ENCODE assay signal across 12 mouse cellular contexts in the genomic region with DNA sequence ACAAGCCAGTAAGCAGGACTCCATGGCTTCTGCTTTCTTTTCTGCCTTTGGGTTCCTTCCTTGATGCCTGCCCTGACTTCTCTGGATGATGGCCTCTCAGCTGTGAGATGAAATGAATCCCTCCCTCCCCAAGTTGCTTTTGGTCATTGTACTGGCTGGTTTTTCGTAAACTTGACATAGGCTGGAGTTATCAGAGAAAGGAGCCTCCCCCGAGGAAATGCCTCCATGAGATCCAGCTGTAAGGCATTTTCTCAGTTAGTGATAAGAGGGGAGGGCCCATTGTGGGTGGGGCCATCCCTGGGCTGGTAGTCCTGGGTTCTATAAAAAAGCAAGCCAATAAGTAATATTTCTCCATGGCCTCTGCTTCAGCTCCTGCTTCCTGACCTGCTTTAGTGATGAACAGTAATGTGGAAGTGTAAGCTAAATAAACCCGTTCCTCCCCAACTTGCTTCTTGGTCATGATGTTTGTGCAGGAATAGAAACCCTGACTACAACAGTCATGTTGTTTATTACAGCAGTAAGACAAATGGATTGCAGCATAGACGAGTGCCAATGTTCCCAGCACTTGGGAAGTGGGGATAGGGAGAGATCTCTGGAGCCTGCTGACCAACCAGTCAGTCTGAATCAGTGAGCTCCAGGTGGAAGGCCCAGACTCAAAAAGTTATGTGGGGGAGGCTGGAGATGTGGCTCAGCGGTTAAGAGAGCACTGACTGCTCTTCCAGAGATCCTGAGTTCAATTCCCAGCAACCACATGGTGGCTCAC. TPM values are rescaled to one million over a fixed set of nuclear protein-coding genes. Genes with fewer than 3 reads are reported as not detected.
DNase-seq lines count a peak whose midpoint lies in the region; ATAC-seq and TF ChIP-seq lines count a peak whose summit lies in the region.
"Had no signal": no experiment of that assay in that cellular context is flagged by ENCODE, and none has a peak within 500 bp of the region (broad histone marks: within the 10 kb centered on the region; RNA-seq: fewer than 3 reads in every experiment).

No protein-coding gene starts in this region.

- H3K36me3 ChIP-seq in kidney, embryonic 16.5 days (ENCODE audit: insufficient read depth, low read length) = no peaks in the 10 kb centered on the region
- H3K36me3 ChIP-seq in liver, embryonic 12.5 days = no peaks in the 10 kb centered on the region
- H3K36me3 ChIP-seq: forebrain, embryonic 15.5 days; limb, embryonic 15.5 days had no signal

- no peak overlapping the region for H3K4me2 ChIP-seq in kidney, embryonic 16.5 days (replicated peaks; ENCODE audit: low read depth, low read length)
- H3K4me2 ChIP-seq in liver, embryonic 12.5 days = peak overlapping the region; percentile 71
- H3K4me2 ChIP-seq: forebrain, embryonic 15.5 days; limb, embryonic 15.5 days had no signal

- no peak overlapping the region for H3K4me3 ChIP-seq in gastrocnemius, adult 2 months
- no peak overlapping the region for H3K4me3 ChIP-seq in kidney, embryonic 16.5 days (ENCODE audit: low read length)
- peak overlapping the region; percentile 30 for H3K4me3 ChIP-seq in liver, embryonic 12.5 days
- H3K4me3 ChIP-seq: forebrain, embryonic 15.5 days; limb, embryonic 15.5 days had no signal

- no peak overlapping the region for H3K27ac ChIP-seq in gastrocnemius, adult 2 months
- H3K27ac ChIP-seq in kidney, embryonic 16.5 days (ENCODE audit: low read length) = peak overlapping the region; percentile 52; the same call in 1 of the 2 replicates
- peak overlapping the region; percentile 94 for H3K27ac ChIP-seq in liver, embryonic 12.5 days
- H3K27ac ChIP-seq: limb, embryonic 15.5 days had no signal

- WGBS in kidney, embryonic 16.5 days = 35% methylated on average over 5 of the region's 5 CpGs
- 40% methylated on average over 5 of the region's 5 CpGs for WGBS in liver, embryonic 12.5 days (ENCODE audit: insufficient replicate concordance)

- peak; percentile 8 for DNase-seq in gastrocnemius, adult 2 months
- DNase-seq in gastrocnemius, adult 18-20 months (ENCODE audit: low spot score) = no peak
- no peak for DNase-seq in kidney, postnatal 36 days
- peak; percentile 55 for DNase-seq in NIH3T3 (ENCODE audit: low read depth)
- DNase-seq in cerebellum, adult 9-10 months = no peak
- no peak for DNase-seq in left cerebral cortex, adult 9 months (ENCODE audit: low spot score in 2 of 2)

- peaks cover 65% of the 10 kb centered on the region for H3K4me1 ChIP-seq in kidney, embryonic 16.5 days (ENCODE audit: insufficient read depth, low read length)
- H3K4me1 ChIP-seq in liver, embryonic 12.5 days = peaks cover 79% of the 10 kb centered on the region

- ATAC-seq in kidney, embryonic 16.5 days (ENCODE audit: low FRiP score, low TSS enrichment) = no peak
- ATAC-seq in liver, embryonic 12.5 days = peak; percentile 31; the same call in 1 of the 2 replicates
- ATAC-seq: forebrain, embryonic 15.5 days had no signal

- no peak for TF ChIP-seq CTCF in gastrocnemius, adult 2 months (IDR thresholded peaks at IDR 0.05)

- no peaks in the 10 kb centered on the region for H3K9me3 ChIP-seq in kidney, embryonic 16.5 days (ENCODE audit: low read length)
- H3K9me3 ChIP-seq in liver, embryonic 12.5 days (replicated peaks) = no peaks in the 10 kb centered on the region
- H3K9me3 ChIP-seq: forebrain, embryonic 15.5 days; limb, embryonic 15.5 days had no signal

- intact Hi-C loops in gastrocnemius, adult 2 months (cut with DNase I) = no loop called here

- H3K9ac ChIP-seq in kidney, embryonic 16.5 days (replicated peaks; ENCODE audit: low read length) = no peak overlapping the region
- H3K9ac ChIP-seq in liver, embryonic 12.5 days = peak overlapping the region; percentile 72
- H3K9ac ChIP-seq: forebrain, embryonic 15.5 days; limb, embryonic 15.5 days had no signal

- H3K27me3 ChIP-seq in kidney, embryonic 16.5 days (ENCODE audit: insufficient read depth, low read length) = no peaks in the 10 kb centered on the region
- H3K27me3 ChIP-seq in liver, embryonic 12.5 days (replicated peaks) = peaks cover 20% of the 10 kb centered on the region
- H3K27me3 ChIP-seq: forebrain, embryonic 15.5 days; limb, embryonic 15.5 days had no signal

RNA-seq across cellular contexts. Expression of gene Fscn2, which starts 5.9 kb away (rescaled TPM):
- total RNA-seq in gastrocnemius, adult 2 months (2021) = under 1 TPM in 1 of 2 experiments, not detected in 1; 0.87 TPM
- total RNA-seq in gastrocnemius, adult 18-20 months (2021) = under 1 TPM; 0.39 to 0.52 TPM
- polyA plus RNA-seq in kidney, embryonic 16.5 days (2015; fragmentation: Nextera tagmentation; extraction: Ambion mirVana) = 0.72 and 0.82 TPM in 2 replicates
- polyA plus RNA-seq in liver, embryonic 12.5 days (2016; fragmentation: Nextera tagmentation; extraction: Ambion mirVana) = 0.16 and 0.18 TPM in 2 replicates
- total RNA-seq: layer of hippocampus, postnatal 10 days; monocyte, adult 5-6 weeks had no signal

RNA-seq across cellular contexts. Expression of gene Actg1, which starts 7.1 kb away (rescaled TPM):
- total RNA-seq in gastrocnemius, adult 2 months (2021) = 100 to 1,000 TPM; 201 to 262 TPM
- total RNA-seq in gastrocnemius, adult 18-20 months (2021) = 100 to 1,000 TPM; 158 to 253 TPM
- 2,803 and 2,860 TPM in 2 replicates for polyA plus RNA-seq in kidney, embryonic 16.5 days (2015; fragmentation: Nextera tagmentation; extraction: Ambion mirVana)
- 952 and 1,008 TPM in 2 replicates for polyA plus RNA-seq in liver, embryonic 12.5 days (2016; fragmentation: Nextera tagmentation; extraction: Ambion mirVana)

RNA-seq across cellular contexts. Expression of gene Faap100, which starts 23.1 kb away (rescaled TPM):
- total RNA-seq in gastrocnemius, adult 2 months (2021) = 10 to 100 TPM; 18.5 to 18.8 TPM
- total RNA-seq in gastrocnemius, adult 18-20 months (2021) = 10 to 100 TPM in 1 of 2 experiments, 1 to 10 TPM in 1; 8.3 to 19.3 TPM
- 42.3 and 44.8 TPM in 2 replicates for polyA plus RNA-seq in kidney, embryonic 16.5 days (2015; fragmentation: Nextera tagmentation; extraction: Ambion mirVana)
- 12.8 and 13.1 TPM in 2 replicates for polyA plus RNA-seq in liver, embryonic 12.5 days (2016; fragmentation: Nextera tagmentation; extraction: Ambion mirVana)

Comparison
In these comparisons a context has a peak if more than half of its experiments do, and no peak if none do; other contexts are left out.
1. DNase-seq: peak in gastrocnemius, adult 2 months (single experiment) and NIH3T3 (single experiment); none in gastrocnemius, adult 18-20 months (single experiment), kidney, postnatal 36 days (0 of 2), cerebellum, adult 9-10 months (single experiment) and left cerebral cortex, adult 9 months (0 of 2).